Mouse (Mus musculus) CD4-positive naive resting alpha-beta T cell, adult 76 days (primary cell): Measurements from ENCODE around the gene A230050P20Rik. TPM values are rescaled to one million over a fixed set of nuclear protein-coding genes. Genes with fewer than 3 reads are reported as not detected.

Experiments used
- total RNA-seq: library from RNA; stranded (reverse); gene quantifications from one replicate; pipeline ENCODE4 v1.2.4, GENCODE M21; 2023

The A230050P20Rik gene
- total RNA-seq, result 42.0 TPM

DNA sequence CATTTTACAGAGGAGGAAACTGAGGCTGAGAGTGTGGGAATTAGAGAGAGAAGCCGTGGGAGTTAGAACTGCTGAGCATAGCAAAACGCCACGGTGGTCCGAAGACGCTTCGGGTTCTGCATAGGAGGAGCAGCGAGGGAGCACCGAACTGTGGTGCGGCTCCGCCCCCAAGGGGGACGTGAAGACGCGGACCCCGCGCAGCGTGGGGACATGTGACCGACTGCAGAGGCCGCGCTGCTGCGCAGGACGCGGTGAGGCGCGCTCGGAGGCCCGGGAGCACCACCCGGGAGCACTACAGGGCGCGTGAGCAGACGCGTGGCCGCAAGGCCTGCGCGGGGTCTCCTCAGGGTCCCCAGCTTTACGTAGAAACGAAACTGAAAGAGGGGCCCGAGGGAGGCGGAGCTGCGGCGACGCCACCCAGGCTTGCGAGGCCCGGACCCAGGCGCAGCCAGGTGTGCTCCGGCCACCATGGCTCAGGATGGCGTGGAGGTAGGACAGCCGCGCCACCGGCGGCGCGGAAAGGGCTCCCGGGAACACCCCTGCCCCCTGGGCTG is at the start of gene A230050P20Rik:
TSS of gene A230050P20Rik (plus strand) at position 195 of the 554 bp plus-strand sequence.

DNA sequence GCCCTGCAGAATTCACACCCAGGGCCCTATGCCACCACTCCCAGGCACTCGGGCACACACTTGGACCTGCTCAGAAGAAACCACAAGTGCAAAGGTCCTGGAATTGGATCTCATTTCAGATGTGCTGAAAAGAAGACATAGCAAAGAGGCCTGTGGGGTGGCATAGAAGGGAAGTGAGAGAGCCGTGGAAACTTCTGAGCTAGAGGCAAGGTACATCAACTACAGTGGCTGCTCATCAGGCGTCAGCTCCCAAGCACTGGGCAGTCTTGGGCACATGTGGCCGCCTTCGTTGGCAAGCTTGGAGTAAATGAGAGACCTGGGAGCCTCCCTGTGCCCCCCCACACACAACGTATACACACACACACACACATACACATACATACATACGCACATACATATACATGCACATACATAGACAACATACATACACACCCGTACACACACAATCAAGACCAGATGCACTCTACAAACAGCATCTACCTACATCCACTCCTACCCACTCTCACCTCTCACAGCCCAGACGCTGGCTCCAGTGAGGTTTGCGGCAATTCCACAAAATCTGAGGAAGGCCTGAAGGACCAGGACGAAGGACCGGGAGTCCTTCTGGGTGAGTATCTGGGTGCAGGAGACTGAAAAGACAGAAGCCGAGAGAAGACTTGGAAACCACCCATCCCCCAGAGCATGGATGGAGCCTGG is 10.8 kb downstream of the A230050P20Rik start, which contains the start of gene Angptl6:
TSS of gene Angptl6 (minus strand) at position 631 of the 696 bp plus-strand sequence.

DNA sequence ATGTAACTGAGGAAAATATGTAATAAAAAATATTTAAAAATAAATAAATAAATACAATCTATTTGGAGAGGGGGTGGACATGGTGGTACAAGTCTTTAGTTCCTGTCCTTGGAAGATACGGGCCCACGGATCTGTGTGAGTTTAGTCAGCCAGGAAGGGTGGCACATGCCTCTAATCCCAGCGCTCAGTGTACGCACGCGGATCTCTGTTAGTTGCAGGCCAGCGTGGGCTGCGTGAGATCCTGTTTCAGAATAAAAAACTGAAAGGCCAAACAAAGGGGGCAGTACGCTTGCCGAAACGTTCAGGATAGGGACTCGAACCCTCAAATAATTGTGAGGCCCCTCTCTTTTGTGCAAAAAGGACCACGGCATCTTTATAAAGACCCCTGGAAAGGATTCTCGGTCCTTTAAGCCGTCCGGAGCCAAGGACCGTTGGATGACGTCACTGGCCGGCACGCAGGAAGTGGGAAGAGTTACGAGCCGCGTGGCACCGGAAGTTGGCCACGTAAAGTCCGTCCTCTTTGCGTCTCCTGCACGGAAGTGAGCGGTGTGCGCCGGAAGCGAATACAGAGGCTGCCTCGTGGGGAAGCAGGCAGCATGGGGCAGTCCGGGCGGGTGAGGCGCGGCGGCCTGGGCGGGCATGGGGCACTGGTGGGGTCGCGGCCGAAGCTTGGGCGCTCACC is 19.4 kb downstream of the A230050P20Rik start, which contains the start of gene Ppan:
TSS of gene Ppan (plus strand) at position 472 of the 682 bp plus-strand sequence.

DNA sequence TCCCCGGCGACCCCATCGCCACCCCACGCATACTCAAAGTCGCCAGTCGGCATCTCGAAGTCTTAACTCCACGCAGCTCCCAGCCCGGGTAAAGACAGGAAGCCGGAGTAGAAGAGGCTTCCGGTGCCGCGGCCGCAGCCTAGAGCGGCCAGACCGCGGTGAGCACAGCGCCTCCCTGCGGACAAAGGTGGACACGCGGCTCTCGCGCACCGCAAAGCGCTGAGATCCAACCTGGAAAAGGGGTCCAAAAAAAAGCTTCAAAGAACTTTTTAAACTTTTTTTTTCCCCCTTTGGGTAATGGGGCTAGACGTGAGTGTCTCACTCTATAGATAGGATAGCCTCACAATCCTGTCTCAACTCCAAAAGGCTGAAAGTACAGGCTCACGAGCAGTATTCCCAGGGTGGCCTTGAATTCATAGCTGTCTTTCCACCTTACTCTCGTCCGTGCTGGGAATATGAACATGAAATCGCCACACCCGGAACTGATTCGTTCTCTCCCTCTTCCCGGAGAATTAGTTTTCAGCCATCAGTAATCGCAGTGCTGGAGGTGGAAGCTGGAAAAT is 30.1 kb downstream of the A230050P20Rik start, which contains the start of gene Eif3g:
TSS of gene Eif3g (minus strand) at position 113 of the 563 bp plus-strand sequence.

Other genes starting within 250 kb of the A230050P20Rik start
- gene Ubl5, start 225.8 kb upstream of the A230050P20Rik start, total RNA-seq, result 327 TPM
- 115 TPM for gene Fbxl12, start 223.9 kb upstream of the A230050P20Rik start, total RNA-seq
- 21.0 TPM for gene Pin1, start 216.5 kb upstream of the A230050P20Rik start, total RNA-seq
- gene Olfm2, start 122.3 kb upstream of the A230050P20Rik start, total RNA-seq, result not detected
- 0.29 TPM for gene Col5a3, start 53.6 kb upstream of the A230050P20Rik start, total RNA-seq
- gene Rdh8, start 50.1 kb upstream of the A230050P20Rik start, total RNA-seq, result not detected
- 1.7 TPM for gene Angptl6, start 11.1 kb downstream of the A230050P20Rik start, total RNA-seq
- 83.2 TPM for gene Ppan, start 19.5 kb downstream of the A230050P20Rik start, total RNA-seq
- gene Eif3g, start 30.0 kb downstream of the A230050P20Rik start, total RNA-seq, result 180 TPM
- gene Dnmt1, start 91.2 kb downstream of the A230050P20Rik start, total RNA-seq, result 82.7 TPM
- gene S1pr2, start 108.1 kb downstream of the A230050P20Rik start, total RNA-seq, result 2.1 TPM
- 41.2 TPM for gene Mrpl4, start 134.1 kb downstream of the A230050P20Rik start, total RNA-seq
- 18.7 TPM for gene Icam1, start 147.3 kb downstream of the A230050P20Rik start, total RNA-seq
- gene Icam4, start 160.7 kb downstream of the A230050P20Rik start, total RNA-seq, result 0.97 TPM
- 0.23 TPM for gene Icam5, start 163.4 kb downstream of the A230050P20Rik start, total RNA-seq
- gene Zglp1, start 198.5 kb downstream of the A230050P20Rik start, total RNA-seq, result not detected
- 1.5 TPM for gene Gm49373, start 204.5 kb downstream of the A230050P20Rik start, total RNA-seq
- 26.2 TPM for gene Fdx1l, start 205.0 kb downstream of the A230050P20Rik start, total RNA-seq
- gene Gm38431, start 223.4 kb downstream of the A230050P20Rik start, total RNA-seq, result 13.0 TPM
- gene Raver1, start 223.4 kb downstream of the A230050P20Rik start, total RNA-seq, result 116 TPM